Mouse (Mus musculus) kidney, adult 2 months (tissue): Measurements from ENCODE around the gene Mrps2. TPM values are rescaled to one million over a fixed set of nuclear protein-coding genes. Genes with fewer than 3 reads are reported as not detected.

Experiments
- DNase-seq: peaks from one replicate; pipeline ENCODE4 v3.0.0; 2021
- H3K27ac ChIP-seq: fragments of 200-500 bp; 2 replicates; pipeline ENCODE4 v1.5.1; 2012; ENCODE audit warnings: low read depth, low read length, control low read depth, inconsistent platforms; ENCODE audit not compliant: insufficient read depth
- H3K27me3 ChIP-seq: fragments of 200-500 bp; replicated peaks from 2 replicates; pipeline ENCODE4 v1.6.1; 2012; ENCODE audit warnings: mild to moderate bottlenecking, moderate library complexity, low read length, inconsistent platforms; ENCODE audit not compliant: control insufficient read depth, insufficient read depth
- H3K36me3 ChIP-seq: fragments of 200-500 bp; 2 replicates; pipeline ENCODE4 v1.6.1; 2012; ENCODE audit warnings: mild to moderate bottlenecking, moderate library complexity, low read length, inconsistent platforms; ENCODE audit not compliant: control insufficient read depth, insufficient read depth
- H3K4me1 ChIP-seq: fragments of 200-500 bp; 2 replicates; pipeline ENCODE4 v1.6.1; 2011; ENCODE audit warnings: low read length; ENCODE audit not compliant: control insufficient read depth, insufficient read depth
- H3K4me3 ChIP-seq: fragments of 200-500 bp; 2 replicates; pipeline ENCODE4 v1.5.1; 2011; ENCODE audit warnings: mild to moderate bottlenecking, low read depth, low read length, control low read depth; ENCODE audit not compliant: insufficient read depth
- CTCF ChIP-seq: fragments of 200-500 bp; conservative IDR thresholded peaks from 2 replicates; pipeline ENCODE4 v1.5.1; 2011; ENCODE audit warnings: low read depth, mild to moderate bottlenecking, control low read depth, low read length, moderate library complexity, mixed read lengths; ENCODE audit not compliant: insufficient read depth, insufficient read length
- POLR2A ChIP-seq: fragments of 200-500 bp; IDR thresholded peaks from one replicate; pipeline ENCODE4 v1.6.1; 2011; ENCODE audit warnings: low read depth, low read length, control low read depth
- WGBS: fragments of 180-500 bp; shearing (Covaris S2); methylation state at CpG from one replicate; pipeline ENCODE4 v1.1.7; 2018; 5-methylcytosine and 5-hydroxymethylcytosine counted together
- polyA plus RNA-seq: library from polyadenylated mRNA; depleted of rRNA; stranded (reverse); fragments of >200 nt; gene quantifications from 2 replicates; pipeline ENCODE4 v1.2.3, GENCODE M21; 2012; rRNA removed

The Mrps2 gene
- polyA plus RNA-seq, 1 experiment, result 65.7 TPM

GRCm38 (mm10) chr2:28512798-28513401, 45.0 kb downstream of the Mrps2 start, which contains the start of gene Ralgds:
Gene Ralgds (plus strand): TSS chr2:28513125.
- Histone ChIP-seq H3K36me3 (no peaks in the 10 kb centered on the region), H3K27me3 (no peaks in the 10 kb centered on the region), H3K27ac (no peak within 1 kb of the TSS), H3K4me3 (peak within 1 kb of the TSS; percentile 55), H3K4me1 (peaks cover 22% of the 10 kb centered on the region; the same call in 1 of the 2 replicates)
- DNase-seq, result peak; percentile 85
- no peak for TF ChIP-seq CTCF
- no peak for TF ChIP-seq POLR2A
- WGBS, result under 1% methylated on average over 71 of the region's 71 CpGs

GRCm38 (mm10) chr2:28513431-28514370, 45.8 kb downstream of the Mrps2 start:
- H3K27me3 ChIP-seq, result no peaks in the 10 kb centered on the region

GRCm38 (mm10) chr2:28514489-28514888, 46.6 kb downstream of the Mrps2 start:
- TF ChIP-seq CTCF (peak; percentile 87), POLR2A (no peak)
- peaks cover 22% of the 10 kb centered on the region; the same call in 1 of the 2 replicates for H3K4me1 ChIP-seq
- no peaks in the 10 kb centered on the region for H3K36me3 ChIP-seq
- DNase-seq, result peak; percentile 84
- H3K27ac ChIP-seq, result no peak overlapping the region
- WGBS, result 17% methylated on average over 5 of the region's 5 CpGs
- H3K4me3 ChIP-seq, result no peak overlapping the region
- H3K27me3 ChIP-seq, result no peaks in the 10 kb centered on the region

More at GRCm38 (mm10) chr2:28513431-28514370, 45.8 kb downstream of the Mrps2 start:
- peak overlapping the region; percentile 55 for H3K4me3 ChIP-seq
- peaks cover 22% of the 10 kb centered on the region; the same call in 1 of the 2 replicates for H3K4me1 ChIP-seq
- no peak overlapping the region for H3K27ac ChIP-seq
- 6% methylated on average over 47 of the region's 47 CpGs for WGBS
- no peaks in the 10 kb centered on the region for H3K36me3 ChIP-seq
- TF ChIP-seq POLR2A, result no peak
- TF ChIP-seq CTCF, result no peak
- no peak for DNase-seq

- WGBS, result 26% methylated on average over 5 of the region's 5 CpGs
- peaks cover 25% of the 10 kb centered on the region; the same call in 1 of the 2 replicates for H3K4me1 ChIP-seq
- H3K36me3 ChIP-seq, result no peaks in the 10 kb centered on the region
- no peak overlapping the region for H3K4me3 ChIP-seq
- peak; percentile 90 for DNase-seq
- TF ChIP-seq CTCF (peak; percentile 98), POLR2A (no peak)
- H3K27ac ChIP-seq, result peak overlapping the region; percentile 6
- H3K27me3 ChIP-seq, result no peaks in the 10 kb centered on the region
Measured at GRCm38 (mm10) chr2:28517206-28517909, 49.5 kb downstream of the Mrps2 start.

- peaks cover 25% of the 10 kb centered on the region; the same call in 1 of the 2 replicates for H3K4me1 ChIP-seq
Measured at GRCm38 (mm10) chr2:28518231-28518630, 50.4 kb downstream of the Mrps2 start.

GRCm38 (mm10) chr2:28520581-28520980, 52.7 kb downstream of the Mrps2 start:
- Histone ChIP-seq H3K4me1 (peaks cover 25% of the 10 kb centered on the region), H3K27me3 (no peaks in the 10 kb centered on the region), H3K4me3 (no peak overlapping the region), H3K27ac (no peak overlapping the region), H3K36me3 (no peaks in the 10 kb centered on the region)
- no peak for TF ChIP-seq POLR2A
- TF ChIP-seq CTCF, result no peak
- 82% methylated on average over 5 of the region's 5 CpGs for WGBS
- DNase-seq, result no peak

More at GRCm38 (mm10) chr2:28518231-28518630, 50.4 kb downstream of the Mrps2 start:
- 83% methylated on average over 2 of the region's 2 CpGs for WGBS
- Histone ChIP-seq H3K27ac (no peak overlapping the region), H3K4me3 (no peak overlapping the region), H3K36me3 (no peaks in the 10 kb centered on the region), H3K27me3 (no peaks in the 10 kb centered on the region)
- TF ChIP-seq CTCF (no peak), POLR2A (no peak)
- DNase-seq, result no peak

Other genes starting within 250 kb of the Mrps2 start
- 4.2 and 4.9 TPM in 2 replicates for gene Ppp1r26, start 21.3 kb upstream of the Mrps2 start, polyA plus RNA-seq
- gene 1700007K13Rik, start 1.7 kb upstream of the Mrps2 start, polyA plus RNA-seq, result 0.86 and 1.3 TPM in 2 replicates
- 1.2 and 1.3 TPM in 2 replicates for gene Gbgt1, start 28.8 kb downstream of the Mrps2 start, polyA plus RNA-seq
- 0.33 TPM in 1 of 2 replicates, not detected in the other for gene Gm10134, start 38.0 kb downstream of the Mrps2 start, polyA plus RNA-seq
- gene Ralgds, start 45.1 kb downstream of the Mrps2 start, polyA plus RNA-seq, result 24.6 and 32.3 TPM in 2 replicates
- 0.15 TPM in 1 of 2 replicates, not detected in the other for gene Cel, start 95.3 kb downstream of the Mrps2 start, polyA plus RNA-seq
- 20.4 and 20.8 TPM in 2 replicates for gene Gtf3c5, start 115.7 kb downstream of the Mrps2 start, polyA plus RNA-seq
- gene Gfi1b, start 153.9 kb downstream of the Mrps2 start, polyA plus RNA-seq, result 0.06 and 0.30 TPM in 2 replicates
- 17.5 and 21.4 TPM in 2 replicates for gene Tsc1, start 173.2 kb downstream of the Mrps2 start, polyA plus RNA-seq
- gene Spaca9, start 231.7 kb downstream of the Mrps2 start, polyA plus RNA-seq, result 1.4 and 1.5 TPM in 2 replicates
- 0.34 and 0.36 TPM in 2 replicates for gene Ak8, start 232.1 kb downstream of the Mrps2 start, polyA plus RNA-seq